24 mouse cellular contexts compared by ENCODE assay signal in genomic region chr12:72786551-72786950, GRCm38 (mm10). TPM values are rescaled to one million over a fixed set of nuclear protein-coding genes. Genes with fewer than 3 reads are reported as not detected.
DNase-seq lines count a peak whose midpoint lies in the region; ATAC-seq and TF ChIP-seq lines count a peak whose summit lies in the region.
"Had no signal": no experiment of that assay in that cellular context is flagged by ENCODE, and none has a peak within 500 bp of the region (broad histone marks: within the 10 kb centered on the region; RNA-seq: fewer than 3 reads in every experiment).

No protein-coding gene starts in this region.

- TF ChIP-seq CTCF in left cerebral cortex, adult 2 months (IDR thresholded peaks at IDR 0.05) = no peak

- peaks cover 16% of the 10 kb centered on the region for H3K36me3 ChIP-seq in kidney, embryonic 16.5 days (ENCODE audit: insufficient read depth, low read length)

- peak; percentile 26 for DNase-seq in kidney, adult 18-20 months
- DNase-seq in lung, postnatal 36 days = peak; percentile 17
- DNase-seq in lung, postnatal 10 days = no peak
- DNase-seq in kidney, postnatal 10 days = peak; percentile 38
- DNase-seq in yolk sac, embryonic 10.5 days (ENCODE audit: low spot score) = peak; percentile 43
- DNase-seq in adrenal gland, postnatal 4 days (ENCODE audit: low spot score in 2 of 2) = no peak
- no peak for DNase-seq in left cerebral cortex, adult 2 months (ENCODE audit: extremely low spot score in 1 of 2, low spot score in 2 of 2)
- DNase-seq: cerebellum, adult 2 months; cerebellum, postnatal 10 days; embryo, embryonic 11 days; gastrocnemius, postnatal 36 days; heart, adult 18-20 months; heart, postnatal 10 days; heart, postnatal 4 days had no signal

- no peak for ATAC-seq in kidney, embryonic 16.5 days (ENCODE audit: low FRiP score, low TSS enrichment)
- ATAC-seq: activated CD4-positive, CD25-positive, alpha-beta regulatory T cell, adult 4 months; forebrain, embryonic 14.5 days had no signal

- intact Hi-C loops in left cerebral cortex, adult 2 months (cut with DNase I) = no loop called here

- no peak overlapping the region for H3K9ac ChIP-seq in kidney, embryonic 16.5 days (replicated peaks; ENCODE audit: low read length)
- H3K9ac ChIP-seq: embryonic facial prominence, embryonic 15.5 days; hindbrain, embryonic 12.5 days had no signal

- no peaks in the 10 kb centered on the region for H3K4me1 ChIP-seq in kidney, embryonic 16.5 days (ENCODE audit: insufficient read depth, low read length)
- H3K4me1 ChIP-seq: embryonic facial prominence, embryonic 15.5 days; forebrain, embryonic 10.5 days; heart, embryonic 10.5 days; hindbrain, embryonic 12.5 days had no signal

- no peak overlapping the region for H3K4me3 ChIP-seq in kidney, embryonic 16.5 days (ENCODE audit: low read length)
- H3K4me3 ChIP-seq in left cerebral cortex, adult 2 months = no peak overlapping the region
- H3K4me3 ChIP-seq: embryonic facial prominence, embryonic 15.5 days; erythroblast, embryonic 14.5 days; forebrain, embryonic 10.5 days; heart, embryonic 10.5 days; hindbrain, embryonic 12.5 days had no signal

- H3K27ac ChIP-seq in kidney, embryonic 16.5 days (ENCODE audit: low read length) = no peak overlapping the region
- H3K27ac ChIP-seq in left cerebral cortex, adult 2 months = no peak overlapping the region
- H3K27ac ChIP-seq: embryonic facial prominence, embryonic 15.5 days; forebrain, embryonic 10.5 days; heart, embryonic 10.5 days; hindbrain, embryonic 12.5 days had no signal

- no peaks in the 10 kb centered on the region for H3K9me3 ChIP-seq in kidney, embryonic 16.5 days (ENCODE audit: low read length)
- H3K9me3 ChIP-seq: embryonic facial prominence, embryonic 15.5 days; forebrain, embryonic 10.5 days; heart, embryonic 10.5 days; hindbrain, embryonic 12.5 days had no signal

- 84% methylated on average over 5 of the region's 5 CpGs for WGBS in kidney, embryonic 16.5 days

- no peaks in the 10 kb centered on the region for H3K27me3 ChIP-seq in kidney, embryonic 16.5 days (ENCODE audit: insufficient read depth, low read length)
- H3K27me3 ChIP-seq: CH12.LX; embryonic facial prominence, embryonic 15.5 days; hindbrain, embryonic 12.5 days; Patski had no signal

- no peak overlapping the region for H3K4me2 ChIP-seq in kidney, embryonic 16.5 days (replicated peaks; ENCODE audit: low read depth, low read length)
- H3K4me2 ChIP-seq: embryonic facial prominence, embryonic 15.5 days; hindbrain, embryonic 12.5 days had no signal

RNA-seq across cellular contexts. Expression of gene Ppm1a, which starts 29.3 kb away (rescaled TPM):
- 17.4 and 25.3 TPM in 2 replicates for polyA plus RNA-seq in kidney, embryonic 16.5 days (2015; fragmentation: Nextera tagmentation; extraction: Ambion mirVana)
- 100 to 1,000 TPM; 253 to 261 TPM for total RNA-seq in adrenal gland, postnatal 4 days (2021)
- total RNA-seq in left cerebral cortex, adult 2 months (2021) = 100 to 1,000 TPM; 314 to 334 TPM

Comparison
In these comparisons a context has a peak if more than half of its experiments do, and no peak if none do; other contexts are left out.
1. DNase-seq: peak in kidney, adult 18-20 months (single experiment), lung, postnatal 36 days (single experiment), kidney, postnatal 10 days (single experiment) and yolk sac, embryonic 10.5 days (single experiment); none in lung, postnatal 10 days (single experiment), adrenal gland, postnatal 4 days (0 of 2) and left cerebral cortex, adult 2 months (0 of 2).